Mouse (Mus musculus): ENCODE measurements at regions not wholly inside any gene's neighbourhood (a gene's known extent, or its start where the extent isn't known, plus 50 kb on each side); places are given as distances from the start of the nearest gene placed in this dataset.

Small RNAs in the stretch of these regions (microRNA-seq; reads per million reads assigned to microRNA genes)
- gene Mir138-1 = 121 reads per million, percentile 56 among the genes with 10 or more reads in this experiment
